Mouse (Mus musculus) c-Kit-positive CD71-positive TER-119-negative erythroid progenitor cells, embryonic 14.5 days (primary cell): ENCODE measurements around the gene Gfod1.

Experiments used
- DNase-seq: peaks from one replicate; pipeline ENCODE4 v3.0.0-alpha.2; 2013; ENCODE audit warnings: low read depth

The Gfod1 gene

GRCm38 (mm10) chr13:43304018-43304431, at the start of gene Gfod1:
Gene Gfod1 (minus strand): TSS chr13:43304172.
- DNase-seq = peak; percentile 84

DNA sequence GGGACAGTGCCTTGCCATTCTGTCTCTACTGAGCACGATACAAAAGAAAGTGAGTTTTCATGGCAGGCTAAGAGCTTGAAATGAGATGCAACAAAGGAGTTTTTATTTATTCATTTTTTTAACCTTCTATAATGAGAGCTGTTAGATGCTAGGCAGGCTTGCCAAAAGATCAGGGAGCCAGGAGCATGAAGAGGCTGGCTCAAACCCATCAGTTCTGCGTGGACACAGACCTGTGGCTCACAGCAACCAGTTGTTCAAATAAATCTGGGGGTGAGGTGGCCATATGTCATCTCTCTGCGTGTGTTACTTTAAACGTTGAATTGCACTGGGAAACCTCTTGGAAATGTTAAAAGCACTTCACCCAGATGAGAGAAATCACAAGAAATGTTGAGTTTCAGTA, 49.4 kb upstream of the Gfod1 start:
- DNase-seq = no peak

DNA sequence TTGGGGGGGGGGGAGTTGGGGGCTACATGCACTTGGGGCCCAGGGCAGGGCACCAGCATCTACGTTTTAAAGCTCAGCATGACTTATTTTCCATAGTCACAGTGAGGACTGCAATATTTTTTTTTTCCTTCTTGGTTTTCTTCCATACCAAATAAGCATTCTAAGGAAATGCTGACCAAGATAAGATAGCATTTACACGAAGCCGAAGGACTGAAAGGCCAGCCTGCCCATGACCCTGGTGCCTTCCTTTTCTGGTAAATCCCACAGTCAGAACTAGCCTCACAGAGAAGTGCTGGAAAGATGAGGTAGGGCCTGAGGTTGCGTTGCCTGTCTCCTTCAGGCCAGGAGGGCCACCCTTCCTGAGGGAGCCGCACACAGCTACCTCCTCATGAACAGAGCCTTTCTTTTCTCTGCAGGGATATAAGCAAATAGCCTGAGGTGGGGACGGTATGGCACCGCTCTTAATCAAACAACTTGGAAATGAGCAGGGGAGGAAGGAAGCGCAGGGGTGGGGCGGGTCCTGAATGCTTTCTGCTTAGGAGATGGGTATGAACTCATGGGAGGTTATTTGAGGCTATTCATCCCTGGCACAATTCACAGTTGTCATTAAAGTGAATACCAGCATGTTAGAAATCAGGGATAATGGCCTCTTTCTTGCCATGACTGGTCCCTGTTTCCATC, 46.7 kb upstream of the Gfod1 start:
- DNase-seq = no peak

- no peak for DNase-seq
Measured at GRCm38 (mm10) chr13:43349376-43349775, 45.4 kb upstream of the Gfod1 start.

GRCm38 (mm10) chr13:43346825-43347224, 42.9 kb upstream of the Gfod1 start:
- DNase-seq = no peak

- no peak for DNase-seq
Measured at GRCm38 (mm10) chr13:43338632-43339031, 34.7 kb upstream of the Gfod1 start.

DNA sequence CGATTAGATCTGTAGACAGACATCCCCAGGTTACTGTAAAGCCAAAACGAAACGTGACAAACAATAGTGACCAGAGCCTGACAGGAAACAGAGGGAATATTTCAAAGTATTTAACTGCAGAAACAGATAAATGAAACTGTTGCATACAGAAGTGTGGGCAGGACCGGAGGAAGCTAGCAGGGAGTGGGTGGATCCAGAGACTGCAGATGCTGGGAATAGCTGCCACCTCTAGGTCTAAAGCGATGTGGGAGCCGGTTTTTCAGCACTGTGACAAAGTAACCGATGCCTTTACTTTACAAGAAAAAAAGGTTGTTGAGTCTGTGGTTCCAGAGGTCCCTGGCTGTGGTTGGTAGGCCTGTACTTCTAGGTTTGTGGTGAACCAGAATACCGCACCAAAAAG, 34.0 kb upstream of the Gfod1 start:
- no peak for DNase-seq

DNA sequence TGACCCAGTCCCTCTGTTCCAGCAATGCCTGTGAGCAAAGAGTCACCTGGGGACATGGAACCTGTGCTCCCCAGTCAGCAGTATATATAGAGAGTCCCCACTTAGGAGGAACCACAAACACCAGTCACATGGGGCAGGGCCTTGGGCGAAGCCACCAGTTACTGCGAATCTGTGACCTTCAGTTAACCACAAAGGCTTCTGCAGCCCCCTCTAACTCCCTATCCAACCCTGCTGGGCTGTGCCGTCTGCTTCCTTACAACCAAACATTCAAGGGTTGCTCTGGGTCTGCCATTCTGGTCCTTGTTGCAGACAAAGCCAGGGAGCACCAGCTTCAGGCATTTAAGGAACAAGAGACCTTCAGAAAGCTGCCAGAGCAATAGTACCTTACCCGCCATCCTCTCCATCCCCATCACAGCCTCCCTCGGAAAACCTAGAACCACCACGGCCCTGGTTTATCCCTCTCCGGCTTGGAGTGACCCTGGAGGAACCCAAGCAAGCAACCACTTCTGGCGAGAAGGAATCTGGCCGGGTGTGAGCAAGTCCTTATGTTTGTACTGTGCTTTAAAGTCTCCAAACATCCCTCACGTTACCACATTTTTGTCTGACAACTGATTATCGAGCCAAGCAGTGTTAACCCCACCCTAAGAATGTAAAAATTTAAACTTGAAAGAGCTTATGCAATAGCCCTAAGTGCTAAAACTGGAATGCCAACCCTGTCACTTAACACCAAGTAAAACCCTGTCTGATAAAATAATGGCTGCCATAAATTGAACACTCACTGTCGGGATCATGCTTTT, 32.7 kb upstream of the Gfod1 start:
- DNase-seq = no peak

GRCm38 (mm10) chr13:43332591-43332990, 28.6 kb upstream of the Gfod1 start:
- peak; percentile 15 for DNase-seq

- no peak for DNase-seq
Measured at GRCm38 (mm10) chr13:43331721-43332444, 27.9 kb upstream of the Gfod1 start.

- DNase-seq = no peak
Measured at GRCm38 (mm10) chr13:43325427-43325826, 21.5 kb upstream of the Gfod1 start.

DNA sequence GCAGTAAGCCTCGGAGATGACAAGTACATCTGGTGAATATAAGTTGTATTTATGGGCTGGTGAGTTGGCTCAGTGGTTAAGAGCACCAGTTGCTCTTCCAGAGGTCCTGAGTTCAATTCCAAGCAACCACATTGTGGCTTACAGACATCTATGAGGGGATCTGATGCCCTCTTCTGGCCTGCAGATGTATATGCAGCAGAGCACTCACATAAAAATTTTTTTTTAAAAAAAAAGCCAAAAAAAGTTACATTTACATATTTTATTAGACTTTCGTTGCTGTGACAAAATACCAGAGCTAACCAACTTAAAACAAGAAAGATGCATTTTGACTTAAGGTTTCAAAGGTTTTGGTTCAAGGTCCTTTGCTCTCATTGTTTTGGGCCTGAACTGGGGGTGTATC, 17.5 kb upstream of the Gfod1 start:
- DNase-seq = no peak

GRCm38 (mm10) chr13:43319396-43319795, 15.4 kb upstream of the Gfod1 start:
- no peak for DNase-seq

DNA sequence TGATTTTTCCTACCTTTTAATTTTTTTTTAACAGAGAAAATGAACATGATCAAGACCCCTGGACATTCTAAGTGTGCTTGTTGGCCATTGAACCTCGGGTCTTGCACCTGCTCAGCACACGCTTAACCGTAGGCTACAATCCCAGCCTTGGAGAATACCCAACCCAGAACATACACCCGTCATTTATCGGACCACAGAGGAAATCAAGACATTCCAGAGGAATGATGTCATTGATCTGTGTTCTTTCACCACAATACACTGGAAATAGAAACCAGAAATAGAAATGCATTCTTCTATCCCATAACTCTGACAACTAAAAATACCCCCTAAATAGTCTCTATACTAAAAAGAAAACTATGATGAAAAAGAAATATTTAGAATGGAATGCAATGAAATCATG, 13.4 kb upstream of the Gfod1 start:
- DNase-seq = no peak

- DNase-seq = no peak
Measured at GRCm38 (mm10) chr13:43305181-43305924, 1.4 kb upstream of the Gfod1 start.

DNA sequence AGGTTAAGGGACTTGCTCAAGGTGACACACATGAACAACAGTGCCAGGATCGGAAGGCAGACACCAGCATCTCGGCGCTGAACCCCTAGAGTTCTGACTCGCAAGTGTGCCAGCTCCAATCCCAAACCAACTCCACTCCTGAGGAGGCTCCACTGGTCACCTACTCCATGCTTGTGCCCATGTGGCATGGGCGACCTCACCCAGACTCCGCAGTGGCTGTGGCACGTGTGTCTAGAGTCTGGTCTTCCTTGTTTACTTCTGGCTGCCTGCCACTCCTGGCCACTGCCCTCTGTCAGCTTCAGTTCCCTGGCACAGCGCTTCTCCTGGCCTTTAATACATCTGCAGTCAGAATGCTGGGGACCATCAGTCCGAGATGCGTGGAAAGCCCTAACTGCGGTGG, 728 bp upstream of the Gfod1 start:
- no peak for DNase-seq

DNA sequence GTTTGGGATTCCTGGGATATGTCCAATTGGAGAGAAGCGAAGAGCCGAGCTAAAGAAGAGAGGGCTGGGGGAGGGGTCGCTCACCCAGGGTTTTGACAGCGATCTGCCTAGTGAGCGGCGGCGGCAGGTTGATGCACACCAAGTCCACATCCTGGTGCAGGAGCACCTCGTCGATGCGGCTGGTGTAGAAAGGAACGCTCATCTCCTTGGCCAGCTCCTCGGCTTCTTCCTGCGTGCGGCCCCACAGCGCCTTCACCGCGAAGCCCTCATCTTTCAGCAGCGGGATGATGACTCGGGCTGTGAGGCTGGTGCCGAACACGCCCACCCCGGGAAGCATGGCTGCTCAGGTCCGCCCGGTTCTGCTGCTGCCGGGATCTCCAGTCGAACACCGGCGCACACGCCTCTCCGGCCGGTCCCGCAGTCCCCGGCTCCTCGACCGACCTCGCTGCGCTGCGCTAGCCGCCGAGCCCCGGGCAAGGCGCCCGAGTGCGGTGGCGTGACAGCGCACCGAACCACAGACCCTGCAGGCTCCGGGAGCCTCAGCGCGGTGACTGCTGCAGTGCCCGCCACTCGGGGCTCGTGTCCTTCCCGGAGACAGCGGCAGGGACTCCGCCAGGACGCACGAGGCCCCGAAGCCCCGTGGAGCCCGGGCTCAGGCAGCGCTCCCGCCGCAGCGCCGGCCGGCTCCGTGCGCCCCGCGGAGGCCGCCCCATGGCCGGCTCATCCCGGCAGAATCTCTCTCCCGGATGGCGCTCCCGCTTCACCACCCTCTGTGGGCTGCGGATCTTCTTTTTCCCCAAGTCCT, 609 bp downstream of the Gfod1 start:
- peak; percentile 5 for DNase-seq

GRCm38 (mm10) chr13:43302651-43303160, 1.3 kb downstream of the Gfod1 start:
- DNase-seq = peak; percentile 30

- DNase-seq = no peak
Measured at GRCm38 (mm10) chr13:43302239-43302638, 1.7 kb downstream of the Gfod1 start.

GRCm38 (mm10) chr13:43300906-43301305, 3.1 kb downstream of the Gfod1 start:
- DNase-seq = no peak

- DNase-seq = no peak
Measured at GRCm38 (mm10) chr13:43300366-43300765, 3.6 kb downstream of the Gfod1 start.
